Mouse (Mus musculus): Measurements from ENCODE around the gene Cyp2b19. TPM values are rescaled to one million over a fixed set of nuclear protein-coding genes. Genes with fewer than 3 reads are reported as not detected.

Gene Cyp2b19
- total RNA-seq, 2 experiments from 2014 or later = not detected

GRCm38 (mm10) chr7:26808592-26808991 lies 51.6 kb downstream of the Cyp2b19 start, which contains the start of gene Cyp2g1:
Gene Cyp2g1 (plus strand): TSS chr7:26808892.
- intact Hi-C loops (cut with DNase I) = no loop called here
- DNase-seq (ENCODE audit: low spot score in 2 of 2) = no peak

Other genes starting within 250 kb of the Cyp2b19 start
- gene Nlrp9a, start 222.1 kb upstream of the Cyp2b19 start, total RNA-seq (2021) = not detected
- gene Vmn1r185, start 138.7 kb upstream of the Cyp2b19 start, total RNA-seq (2021) = not detected
- not detected for gene Cyp2b23, start 70.7 kb upstream of the Cyp2b19 start, total RNA-seq (2021)
- not detected for gene Cyp2g1, start 51.8 kb downstream of the Cyp2b19 start, total RNA-seq (2021)
- gene Cyp2a5, start 78.2 kb downstream of the Cyp2b19 start, total RNA-seq (2021) = not detected
- not detected for gene Cyp2a22, start 182.2 kb downstream of the Cyp2b19 start, total RNA-seq (2021)